Mouse (Mus musculus): ENCODE data around the gene Pitpnm1. TPM values are rescaled to one million over a fixed set of nuclear protein-coding genes. Genes with fewer than 3 reads are reported as not detected.

Pitpnm1 gene
- polyA plus RNA-seq, 1 experiment: 358 TPM

DNA sequence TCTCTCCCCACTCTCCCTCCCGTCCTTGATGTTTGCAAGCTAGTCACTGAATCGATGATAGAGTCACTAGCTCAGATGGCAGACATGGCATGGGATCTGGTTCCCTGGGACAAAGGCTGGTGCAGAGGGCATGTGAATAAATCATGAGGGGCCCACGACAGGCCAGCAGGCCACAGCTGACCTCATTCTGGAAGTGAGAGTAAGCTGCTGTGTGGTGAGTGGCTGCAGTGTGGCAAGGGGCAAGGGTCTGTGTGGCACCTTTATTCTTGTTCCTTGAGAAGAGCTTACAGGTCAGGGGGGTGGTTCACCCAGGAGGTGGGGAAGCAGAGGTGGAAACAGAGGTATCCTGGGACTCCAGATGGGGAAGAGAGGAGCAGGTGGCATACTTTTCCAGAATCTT lies 18.4 kb upstream of the Pitpnm1 start, which contains the start of gene Cabp2:
Gene Cabp2 (plus strand): TSS at position 185 of the 400 bp plus-strand sequence.
- Histone ChIP-seq H3K27me3 (ENCODE audit: control insufficient read depth, insufficient read depth, low read length) (no peaks in the 10 kb centered on the region), H3K4me3 (ENCODE audit: extremely low read depth, insufficient read depth, insufficient read length) (no peak within 1 kb of the TSS), H3K27ac (ENCODE audit: insufficient read depth, low read length) (no peak within 1 kb of the TSS), H3K36me3 (ENCODE audit: control insufficient read depth, insufficient read depth, low read length) (no peaks in the 10 kb centered on the region), H3K4me1 (ENCODE audit: control insufficient read depth, insufficient read depth, insufficient read length) (no peaks in the 10 kb centered on the region)
- whole genome bisulfite sequencing: 79% methylated on average over 3 of the region's 3 CpGs
- DNase-seq (ENCODE audit: low read depth in 1 of 2, low spot score in 2 of 2): no peak
- no peak for TF ChIP-seq POLR2A (IDR thresholded peaks at IDR 0.05; ENCODE audit: low read depth, low read length)
- TF ChIP-seq CTCF (IDR thresholded peaks at IDR 0.05; ENCODE audit: extremely low read depth, insufficient read depth, insufficient read length, insufficient replicate concordance): no peak

DNA sequence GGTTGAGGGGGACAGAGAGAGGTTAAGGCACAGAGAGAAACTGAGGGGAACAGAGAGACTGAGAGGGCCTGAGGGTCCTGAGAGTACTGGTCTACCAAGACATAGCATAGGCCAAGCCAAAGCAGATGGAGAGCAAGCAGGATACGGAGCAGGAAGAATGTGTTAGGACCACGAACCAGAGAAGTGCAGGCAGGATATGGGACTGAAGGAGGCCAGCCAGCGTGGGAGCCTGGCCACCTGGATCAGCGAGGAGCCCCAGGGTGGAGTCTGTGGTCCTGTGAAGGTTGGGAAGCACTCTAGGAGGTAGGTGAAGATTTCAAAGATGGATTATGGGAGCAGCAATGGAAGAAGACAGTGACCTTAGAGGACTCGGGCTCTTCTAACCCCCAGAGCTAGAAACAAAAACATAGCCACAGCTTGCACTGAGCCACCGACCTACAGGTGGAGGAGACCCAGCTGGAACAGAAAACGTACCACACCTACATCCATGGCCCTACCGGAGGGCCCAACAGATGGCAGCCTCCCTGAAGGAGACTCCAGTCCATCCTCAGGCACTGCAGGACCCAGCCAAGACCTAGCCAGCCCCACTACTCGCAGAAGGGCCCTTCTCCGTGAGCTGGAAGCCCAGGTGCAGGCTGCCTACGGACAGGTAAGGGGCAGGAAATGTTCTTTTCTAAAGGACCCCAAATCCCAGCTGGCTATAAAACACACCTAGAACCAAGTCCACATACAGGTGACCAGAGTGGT lies 17.4 kb upstream of the Pitpnm1 start:
- Histone ChIP-seq H3K27ac (ENCODE audit: insufficient read depth, low read length) (no peak overlapping the region), H3K4me3 (ENCODE audit: extremely low read depth, insufficient read depth, insufficient read length) (no peak overlapping the region), H3K36me3 (ENCODE audit: control insufficient read depth, insufficient read depth, low read length) (no peaks in the 10 kb centered on the region), H3K4me1 (ENCODE audit: control insufficient read depth, insufficient read depth, insufficient read length) (no peaks in the 10 kb centered on the region), H3K27me3 (ENCODE audit: control insufficient read depth, insufficient read depth, low read length) (no peaks in the 10 kb centered on the region)
- WGBS: 89% methylated on average over 11 of the region's 11 CpGs
- DNase-seq (ENCODE audit: low read depth in 1 of 2, low spot score in 2 of 2): no peak
- TF ChIP-seq CTCF (IDR thresholded peaks at IDR 0.05; ENCODE audit: extremely low read depth, insufficient read depth, insufficient read length, insufficient replicate concordance) (no peak), POLR2A (IDR thresholded peaks at IDR 0.05; ENCODE audit: low read depth, low read length) (no peak)

DNA sequence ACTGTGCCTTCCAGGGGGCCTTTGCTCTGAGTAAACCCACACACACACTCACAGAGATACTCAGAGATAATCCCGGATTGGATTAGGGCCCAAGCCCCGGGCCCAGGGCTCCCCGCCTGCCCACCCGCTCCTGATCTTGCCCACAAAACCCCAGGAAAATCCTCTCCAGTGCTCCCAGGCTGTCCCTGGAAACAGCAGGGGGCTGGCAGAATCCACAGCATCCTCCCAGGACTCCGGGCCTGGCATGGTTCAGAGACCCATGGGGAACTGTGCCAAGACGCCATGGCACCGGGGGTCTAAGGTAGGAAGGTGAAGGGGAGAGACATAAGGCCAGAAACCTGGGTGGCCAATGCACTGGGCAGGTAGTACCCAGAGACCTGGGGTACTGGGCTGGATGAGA lies 16.5 kb upstream of the Pitpnm1 start:
- Histone ChIP-seq H3K4me1 (ENCODE audit: control insufficient read depth, insufficient read depth, insufficient read length) (no peaks in the 10 kb centered on the region), H3K4me3 (ENCODE audit: extremely low read depth, insufficient read depth, insufficient read length) (no peak overlapping the region), H3K36me3 (ENCODE audit: control insufficient read depth, insufficient read depth, low read length) (no peaks in the 10 kb centered on the region), H3K27ac (ENCODE audit: insufficient read depth, low read length) (no peak overlapping the region), H3K27me3 (ENCODE audit: control insufficient read depth, insufficient read depth, low read length) (no peaks in the 10 kb centered on the region)
- TF ChIP-seq CTCF (IDR thresholded peaks at IDR 0.05; ENCODE audit: extremely low read depth, insufficient read depth, insufficient read length, insufficient replicate concordance): no peak
- TF ChIP-seq POLR2A (IDR thresholded peaks at IDR 0.05; ENCODE audit: low read depth, low read length): no peak
- DNase-seq (ENCODE audit: low read depth in 1 of 2, low spot score in 2 of 2): no peak
- WGBS: 93% methylated on average over 7 of the region's 7 CpGs

DNA sequence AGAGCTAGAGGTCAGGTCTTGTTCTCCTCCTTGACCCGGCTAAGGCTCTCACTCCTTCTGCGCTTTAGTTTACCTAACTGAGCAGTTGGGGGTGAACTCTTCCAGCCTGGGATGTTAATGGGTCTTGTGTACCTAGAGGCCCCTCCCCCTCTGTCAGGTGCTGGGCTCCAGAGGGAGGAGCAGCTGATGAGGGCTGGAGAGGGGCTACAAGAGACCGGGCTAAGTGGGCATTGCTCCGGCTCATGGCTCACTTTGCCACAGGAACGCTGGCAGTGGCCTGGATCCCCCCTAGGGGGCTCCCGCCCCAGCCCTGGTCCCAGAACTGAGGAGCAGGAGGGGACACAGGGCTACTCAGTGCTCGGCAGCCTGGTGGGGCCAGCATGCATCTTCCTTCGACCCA lies 16.0 kb upstream of the Pitpnm1 start:
- no peak for DNase-seq (ENCODE audit: low read depth in 1 of 2, low spot score in 2 of 2)
- Histone ChIP-seq H3K36me3 (ENCODE audit: control insufficient read depth, insufficient read depth, low read length) (no peaks in the 10 kb centered on the region), H3K4me3 (ENCODE audit: extremely low read depth, insufficient read depth, insufficient read length) (no peak overlapping the region), H3K27ac (ENCODE audit: insufficient read depth, low read length) (no peak overlapping the region), H3K4me1 (ENCODE audit: control insufficient read depth, insufficient read depth, insufficient read length) (no peaks in the 10 kb centered on the region), H3K27me3 (ENCODE audit: control insufficient read depth, insufficient read depth, low read length) (no peaks in the 10 kb centered on the region)
- 79% methylated on average over 8 of the region's 8 CpGs for WGBS
- TF ChIP-seq CTCF (IDR thresholded peaks at IDR 0.05; ENCODE audit: extremely low read depth, insufficient read depth, insufficient read length, insufficient replicate concordance) (no peak), POLR2A (IDR thresholded peaks at IDR 0.05; ENCODE audit: low read depth, low read length) (no peak)

DNA sequence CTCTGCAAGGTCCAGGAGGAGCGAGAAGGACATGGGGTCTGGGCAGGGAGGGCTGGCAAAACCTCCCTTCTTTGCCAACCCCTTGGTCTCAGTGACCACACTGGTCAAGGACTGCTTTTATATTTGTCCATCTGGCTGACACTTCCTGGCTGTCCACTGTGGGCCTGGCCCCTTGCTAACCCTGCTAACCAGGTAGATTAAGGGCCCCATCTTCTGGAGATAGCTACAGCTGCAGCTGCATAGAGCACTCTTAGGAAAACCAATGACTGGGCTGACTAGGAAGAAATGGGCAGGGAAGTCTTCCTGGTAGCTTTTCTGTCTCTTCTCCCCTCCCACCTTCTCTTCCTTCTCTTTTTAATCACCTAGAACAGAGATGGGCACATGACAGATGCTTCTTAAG lies 14.8 kb upstream of the Pitpnm1 start:
- H3K27me3 ChIP-seq (ENCODE audit: control insufficient read depth, insufficient read depth, low read length): no peaks in the 10 kb centered on the region
- H3K4me3 ChIP-seq (ENCODE audit: extremely low read depth, insufficient read depth, insufficient read length): no peak overlapping the region
- no peak overlapping the region for H3K27ac ChIP-seq (ENCODE audit: insufficient read depth, low read length)
- TF ChIP-seq POLR2A (IDR thresholded peaks at IDR 0.05; ENCODE audit: low read depth, low read length) (no peak), CTCF (IDR thresholded peaks at IDR 0.05; ENCODE audit: extremely low read depth, insufficient read depth, insufficient read length, insufficient replicate concordance) (no peak)
- DNase-seq (ENCODE audit: low read depth in 1 of 2, low spot score in 2 of 2): no peak
- H3K36me3 ChIP-seq (ENCODE audit: control insufficient read depth, insufficient read depth, low read length): no peaks in the 10 kb centered on the region
- no peaks in the 10 kb centered on the region for H3K4me1 ChIP-seq (ENCODE audit: control insufficient read depth, insufficient read depth, insufficient read length)
- 76% methylated on average over 1 of the region's 1 CpGs for WGBS

DNA sequence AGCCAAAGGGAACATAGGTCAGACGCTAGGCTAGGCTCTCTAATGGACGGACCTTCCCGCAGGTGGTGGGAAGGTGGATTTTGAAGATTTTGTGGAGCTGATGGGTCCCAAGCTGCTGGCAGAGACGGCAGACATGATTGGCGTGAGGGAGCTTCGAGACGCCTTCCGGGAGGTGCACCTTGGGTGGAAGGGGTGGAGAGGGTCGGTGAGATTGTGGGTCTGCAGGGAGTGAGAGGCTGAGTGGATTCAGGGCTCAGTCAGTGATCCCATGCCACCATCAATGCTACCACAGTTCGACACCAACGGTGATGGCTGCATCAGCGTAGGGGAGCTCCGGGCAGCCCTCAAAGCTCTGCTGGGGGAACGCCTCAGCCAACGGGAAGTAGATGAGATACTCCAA lies 13.6 kb upstream of the Pitpnm1 start:
- no peak overlapping the region for H3K4me3 ChIP-seq (ENCODE audit: extremely low read depth, insufficient read depth, insufficient read length)
- no peaks in the 10 kb centered on the region for H3K4me1 ChIP-seq (ENCODE audit: control insufficient read depth, insufficient read depth, insufficient read length)
- no peak for DNase-seq (ENCODE audit: low read depth in 1 of 2, low spot score in 2 of 2)
- no peaks in the 10 kb centered on the region for H3K27me3 ChIP-seq (ENCODE audit: control insufficient read depth, insufficient read depth, low read length)
- no peaks in the 10 kb centered on the region for H3K36me3 ChIP-seq (ENCODE audit: control insufficient read depth, insufficient read depth, low read length)
- no peak overlapping the region for H3K27ac ChIP-seq (ENCODE audit: insufficient read depth, low read length)
- no peak for TF ChIP-seq CTCF (IDR thresholded peaks at IDR 0.05; ENCODE audit: extremely low read depth, insufficient read depth, insufficient read length, insufficient replicate concordance)
- no peak for TF ChIP-seq POLR2A (IDR thresholded peaks at IDR 0.05; ENCODE audit: low read depth, low read length)
- 93% methylated on average over 15 of the region's 15 CpGs for WGBS

DNA sequence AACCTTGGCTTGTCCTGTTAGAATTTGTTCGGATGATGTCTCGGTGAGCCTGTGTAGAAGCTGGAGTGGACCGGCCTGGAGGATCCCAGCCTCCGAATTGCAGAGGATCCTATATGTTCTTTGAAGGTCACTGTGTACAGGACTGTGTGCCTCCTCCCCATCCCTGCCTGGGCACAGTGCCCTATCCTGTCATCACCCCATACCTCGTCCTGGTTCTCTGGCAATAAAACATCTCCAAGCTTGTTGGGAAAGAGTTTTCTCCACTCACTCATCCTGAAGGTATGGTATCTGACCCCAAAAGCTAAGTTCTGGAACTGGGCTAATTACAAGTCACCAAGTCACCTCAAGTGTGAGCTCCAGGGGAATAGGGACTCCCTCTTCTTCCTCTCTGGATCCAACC lies 12.7 kb upstream of the Pitpnm1 start:
- no peak for TF ChIP-seq POLR2A (IDR thresholded peaks at IDR 0.05; ENCODE audit: low read depth, low read length)
- Histone ChIP-seq H3K4me3 (ENCODE audit: extremely low read depth, insufficient read depth, insufficient read length) (no peak overlapping the region), H3K27me3 (ENCODE audit: control insufficient read depth, insufficient read depth, low read length) (no peaks in the 10 kb centered on the region), H3K4me1 (ENCODE audit: control insufficient read depth, insufficient read depth, insufficient read length) (no peaks in the 10 kb centered on the region), H3K36me3 (ENCODE audit: control insufficient read depth, insufficient read depth, low read length) (no peaks in the 10 kb centered on the region), H3K27ac (ENCODE audit: insufficient read depth, low read length) (no peak overlapping the region)
- DNase-seq (ENCODE audit: low read depth in 1 of 2, low spot score in 2 of 2): no peak
- WGBS: 89% methylated on average over 5 of the region's 5 CpGs
